Mouse (Mus musculus): Measurements from ENCODE around the gene Kdelr2.

Kdelr2 gene

DNA sequence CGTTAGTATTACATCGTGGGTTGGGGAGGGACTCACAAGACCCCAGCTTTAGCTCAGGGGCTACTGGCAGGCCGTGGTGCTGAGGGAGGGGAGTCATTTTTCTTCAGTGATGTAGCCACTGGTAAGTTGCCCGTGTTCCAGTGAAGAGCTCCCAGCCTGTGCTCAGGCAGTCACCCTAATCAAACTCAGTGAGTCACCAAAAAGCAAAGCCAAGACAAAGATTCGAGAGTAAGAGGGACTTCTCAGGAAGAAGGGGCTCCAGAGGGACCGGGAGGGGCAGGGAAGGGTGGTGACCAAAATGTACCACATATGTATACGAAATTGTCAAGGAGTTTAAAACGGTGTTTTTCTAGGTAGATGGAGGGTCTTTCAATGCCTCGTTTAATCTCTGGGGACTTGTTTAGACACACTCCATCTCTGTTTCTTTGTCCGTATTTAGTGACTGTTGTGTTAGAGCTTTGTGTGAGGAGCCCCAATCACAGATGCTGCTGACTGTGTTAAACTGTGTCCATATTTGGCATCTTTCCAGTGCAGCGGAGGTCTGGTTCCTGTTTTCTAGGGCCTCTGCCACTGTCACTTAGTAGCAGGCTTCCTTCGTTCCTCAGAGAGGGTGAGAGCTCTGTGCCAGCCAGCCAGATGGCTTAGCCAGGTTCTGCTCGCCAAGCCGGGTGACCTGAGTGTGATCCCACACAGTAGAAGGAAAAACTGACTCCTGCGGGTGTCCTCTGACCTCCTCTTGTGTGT lies 67.0 kb downstream of the Kdelr2 start:
- DNase-seq (ENCODE audit: low read depth, low spot score) = no peak

- DNase-seq (ENCODE audit: low read depth, low spot score) = no peak
These were observed 67.5 kb downstream of the Kdelr2 start for GRCm38 (mm10) chr5:143471165-143471546.
